Mouse (Mus musculus) cerebellum, postnatal 36 days (tissue): ENCODE measurements around the gene Nudcd2.
A peak's percentile ranks its signal among the peaks of the same experiment; 100 is the strongest.

Experiments used
- DNase-seq, 2 experiments: peaks; one replicate each; pipeline ENCODE4 v3.0.0; 2021 to 2022; ENCODE audit warnings: mixed read lengths in 2 of 2

The Nudcd2 gene

DNA sequence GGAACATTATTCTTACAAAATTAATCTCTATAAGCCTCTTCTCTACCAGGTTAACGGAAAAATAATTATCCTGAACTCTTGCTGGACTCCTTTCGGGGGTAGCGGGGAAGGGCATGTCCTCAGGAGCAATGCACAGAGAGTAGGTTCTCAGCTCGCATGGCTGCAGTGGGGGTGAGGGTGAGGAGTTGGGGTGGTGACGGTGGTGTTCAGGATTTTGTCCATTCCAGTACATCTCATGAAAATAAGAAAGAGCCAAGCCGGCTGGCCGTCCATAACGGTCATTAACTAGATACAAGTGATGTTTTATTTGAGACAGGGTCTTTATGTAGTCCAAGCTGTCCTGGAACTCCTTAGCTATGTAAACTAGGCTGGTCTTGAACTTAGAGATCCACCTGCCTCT lies 22.5 kb downstream of the Nudcd2 start:
- no peak for DNase-seq

DNA sequence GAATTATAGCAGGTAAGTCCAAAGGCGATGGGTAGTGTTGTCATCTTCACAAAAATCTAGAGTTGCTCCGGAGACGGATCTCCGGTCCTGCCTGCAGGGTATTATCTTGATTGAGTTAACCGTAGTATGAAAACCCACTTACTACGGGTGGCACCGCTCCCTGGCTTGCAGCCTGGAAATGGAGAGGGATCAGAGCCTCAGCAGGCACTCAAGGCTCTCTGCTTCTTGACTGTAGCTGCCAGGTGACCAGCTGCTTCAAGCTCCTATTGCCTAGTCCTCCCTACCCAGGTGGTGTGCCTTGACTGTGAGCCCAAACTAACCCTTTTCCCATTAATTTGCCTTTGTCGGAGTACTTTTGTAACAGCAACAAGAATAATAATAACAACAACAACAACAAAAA lies 26.4 kb downstream of the Nudcd2 start:
- peak; percentile 52 to 54 for DNase-seq

DNA sequence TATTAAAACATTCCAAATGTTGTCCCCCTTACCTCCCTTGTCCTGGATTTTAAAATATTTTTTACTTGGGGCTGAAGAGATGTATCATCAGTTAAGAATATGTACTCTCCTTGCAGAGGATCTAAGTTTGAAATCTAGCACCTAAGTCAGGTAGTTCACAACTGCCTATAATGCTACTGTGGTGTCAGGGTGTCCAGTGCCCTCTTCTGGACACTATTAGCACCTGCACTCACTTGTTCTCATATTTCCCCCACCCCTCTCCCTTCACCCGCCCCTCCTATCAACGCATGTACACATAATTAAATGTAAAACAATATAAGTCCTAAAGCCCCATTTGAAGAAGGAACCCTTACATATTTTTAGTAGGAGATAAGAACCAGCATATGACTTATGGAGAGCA lies 29.9 kb downstream of the Nudcd2 start:
- no peak for DNase-seq

DNA sequence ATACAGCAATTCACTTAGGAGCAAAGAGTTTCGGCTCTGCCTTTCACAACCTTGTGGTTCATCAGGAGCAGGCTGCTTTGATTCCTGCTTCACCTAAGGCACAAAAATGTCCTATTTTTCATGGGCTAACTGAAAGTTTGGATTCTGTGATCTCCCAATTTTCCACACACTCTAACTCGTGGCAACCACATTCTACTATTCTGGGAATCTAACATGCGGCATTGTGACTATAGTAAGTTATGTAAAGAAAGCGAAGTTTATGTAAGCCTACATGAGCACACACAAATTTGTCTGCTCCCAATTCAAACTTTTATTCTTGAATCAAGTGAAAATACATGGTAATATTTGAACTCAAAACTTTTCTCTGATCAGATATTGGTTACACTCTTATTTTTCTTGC lies 31.2 kb downstream of the Nudcd2 start:
- no peak for DNase-seq

DNA sequence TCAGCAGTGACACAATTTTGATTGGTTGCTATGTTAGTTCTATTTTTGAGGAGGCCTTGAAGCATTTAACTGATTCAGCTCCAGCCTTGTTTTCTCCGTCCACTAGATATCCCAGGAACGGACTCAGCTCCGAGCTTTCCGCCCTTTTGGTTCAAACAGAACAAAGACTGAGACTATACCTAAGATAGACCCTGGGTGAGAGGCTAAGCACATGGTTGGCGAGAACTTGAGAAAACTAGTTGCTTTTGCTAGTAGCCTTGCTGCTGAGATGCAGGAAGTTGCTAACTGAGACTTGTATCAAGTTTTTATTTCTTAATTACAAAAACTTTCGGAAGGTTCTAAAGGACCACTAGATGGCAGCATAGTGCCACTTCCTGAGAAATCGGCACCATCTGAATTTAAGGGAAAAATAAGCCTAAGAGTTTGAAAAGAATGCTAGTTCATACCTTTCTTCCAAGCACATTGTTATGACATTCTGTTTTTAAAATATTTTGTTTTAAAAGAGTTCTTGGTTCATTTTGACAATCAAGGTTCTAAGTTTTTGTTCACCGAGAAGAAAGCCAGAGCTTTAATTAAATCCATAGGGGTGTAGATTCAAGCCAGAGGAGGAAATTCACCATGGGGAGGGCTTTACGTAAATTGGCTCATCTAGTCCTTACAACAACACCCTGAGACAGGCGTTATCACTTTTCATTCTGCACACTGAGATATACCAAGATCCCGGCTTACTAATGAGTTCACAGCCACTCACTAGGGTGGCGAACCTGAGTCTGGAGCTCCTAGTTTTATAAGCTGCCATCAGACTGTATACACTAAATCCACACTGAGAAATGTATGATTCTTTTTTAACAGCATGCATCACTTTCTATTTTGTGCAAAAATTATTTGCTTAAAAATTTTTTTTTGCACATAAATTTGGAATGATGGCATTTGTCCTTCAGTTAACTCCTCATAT lies 42.1 kb downstream of the Nudcd2 start:
- DNase-seq = peak in 1 of 2 experiments; percentile 7

DNA sequence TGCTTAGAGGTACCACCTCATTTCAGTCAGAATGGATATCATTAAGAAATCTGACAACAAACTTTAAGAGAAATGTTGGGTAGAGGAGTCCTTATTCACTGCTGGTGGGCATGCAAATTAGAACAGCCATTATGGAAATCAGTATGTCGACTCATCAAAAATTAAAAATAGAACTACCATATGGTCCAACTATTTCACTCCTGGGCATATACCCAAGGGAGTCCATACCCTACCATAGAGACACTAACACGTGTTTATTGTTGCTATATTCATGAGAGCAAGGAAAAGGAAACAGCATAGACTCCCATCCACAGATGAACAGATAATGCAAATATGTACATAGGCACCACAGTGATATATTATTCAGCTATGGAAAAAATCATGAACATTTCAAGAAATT lies 48.4 kb downstream of the Nudcd2 start:
- no peak for DNase-seq

DNA sequence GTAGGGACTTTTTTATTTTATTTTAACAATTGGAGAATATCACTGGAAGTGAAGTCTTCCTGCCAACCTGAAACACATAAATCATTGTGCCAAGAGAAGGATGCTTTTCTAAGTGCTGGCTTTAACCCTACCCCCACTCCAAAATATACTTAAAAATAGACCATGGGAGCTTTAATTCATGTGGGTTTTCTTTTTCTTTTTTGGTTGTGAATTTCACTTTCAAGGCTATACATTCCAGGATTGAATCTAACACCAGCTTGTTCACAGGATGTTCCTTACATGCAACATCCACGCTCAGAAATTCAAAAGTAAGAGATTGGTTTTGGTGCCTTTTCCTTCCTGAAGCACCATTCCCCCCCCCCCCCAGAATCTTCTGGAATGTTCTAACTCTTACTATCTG lies 49.9 kb downstream of the Nudcd2 start:
- DNase-seq = no peak

DNA sequence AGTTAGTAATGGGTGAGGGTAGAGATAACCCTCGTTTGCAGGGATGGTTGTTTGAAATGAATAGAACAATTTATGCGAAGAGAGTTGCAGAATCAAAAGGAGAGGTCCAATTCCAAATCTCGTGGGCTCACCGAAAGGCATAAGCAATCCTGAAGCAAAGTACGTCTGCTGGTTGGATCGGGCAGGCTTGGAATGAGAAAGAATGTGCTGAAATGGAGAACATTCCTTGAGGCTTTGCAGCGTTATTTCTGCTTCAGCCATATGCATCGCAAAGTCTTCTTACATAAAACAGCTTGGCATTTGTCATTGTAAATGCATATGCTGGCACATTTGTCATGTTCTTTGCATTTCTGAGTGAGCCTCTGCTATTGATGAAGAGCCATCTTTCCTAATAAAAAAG lies 50.9 kb downstream of the Nudcd2 start:
- DNase-seq = no peak

DNA sequence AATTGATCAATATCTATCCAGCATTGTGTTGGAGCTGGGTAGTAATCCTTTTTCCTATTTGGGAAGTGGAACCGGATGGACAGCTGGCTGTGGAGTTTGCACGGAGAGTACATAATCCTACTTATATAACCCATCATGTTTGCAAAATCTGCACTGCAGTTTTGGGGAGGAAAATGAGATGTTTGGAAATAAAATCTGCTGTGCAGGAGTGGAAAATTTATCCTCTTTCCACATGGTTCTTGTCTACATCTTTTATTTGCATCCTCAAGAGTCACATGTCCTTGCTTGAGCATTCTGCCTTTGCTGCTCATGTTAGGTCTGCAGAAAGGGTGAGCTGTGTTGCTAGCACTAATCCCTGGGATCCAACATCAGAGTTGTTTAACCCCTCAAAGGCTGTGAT lies 53.4 kb downstream of the Nudcd2 start:
- no peak for DNase-seq
